Comparison of ENCODE assay signal across 7 mouse cellular contexts in genomic region chr11:11828761-11829160, GRCm38 (mm10). TPM values are rescaled to one million over a fixed set of nuclear protein-coding genes. Genes with fewer than 3 reads are reported as not detected.
DNase-seq lines count a peak whose midpoint lies in the region; ATAC-seq and TF ChIP-seq lines count a peak whose summit lies in the region.

No protein-coding gene starts in this region.

- no peaks in the 10 kb centered on the region for H3K36me3 ChIP-seq in kidney, embryonic 14.5 days (ENCODE audit: control insufficient read depth, insufficient read depth, low read length)
- no peaks in the 10 kb centered on the region; the same call in 1 of the 2 replicates for H3K36me3 ChIP-seq in ES-E14 (ENCODE audit: control insufficient read depth, insufficient read depth, low read length, poor library complexity, severe bottlenecking)
- no peaks in the 10 kb centered on the region for H3K36me3 ChIP-seq in limb, embryonic 11.5 days (ENCODE audit: control insufficient read depth, insufficient read depth, low read length)

- no peaks in the 10 kb centered on the region for H3K27me3 ChIP-seq in kidney, embryonic 14.5 days (ENCODE audit: control insufficient read depth, insufficient read depth, low read length)
- no peaks in the 10 kb centered on the region for H3K27me3 ChIP-seq in limb, embryonic 11.5 days (ENCODE audit: control insufficient read depth, insufficient read depth, low read length)

- 25% methylated on average over 6 of the region's 6 CpGs for WGBS in kidney, embryonic 14.5 days
- WGBS in limb, embryonic 11.5 days: 19% methylated on average over 6 of the region's 6 CpGs

- H3K27ac ChIP-seq in kidney, embryonic 14.5 days (ENCODE audit: low read depth, low read length): peak overlapping the region; percentile 90
- H3K27ac ChIP-seq in ES-E14 (ENCODE audit: insufficient read depth, low read depth, low read length, poor library complexity, severe bottlenecking): peak overlapping the region; percentile 99
- H3K27ac ChIP-seq in limb, embryonic 11.5 days (replicated peaks; ENCODE audit: low read depth, low read length): peak overlapping the region; percentile 96

- in situ Hi-C loops in ES-E14 (cut with MboI; ENCODE audit: low sequenced_read_pairs in 2 of 2, unreplicated experiment in 2 of 2): no loop called here

- peak overlapping the region; percentile 6; the same call in 1 of the 2 replicates for H3K4me2 ChIP-seq in kidney, embryonic 14.5 days (replicated peaks; ENCODE audit: low read depth, low read length)
- H3K4me2 ChIP-seq in limb, embryonic 11.5 days (ENCODE audit: low read depth, severe bottlenecking): no peak overlapping the region

- no peak overlapping the region for H3K4me3 ChIP-seq in kidney, embryonic 14.5 days (ENCODE audit: low read length)
- no peak overlapping the region for H3K4me3 ChIP-seq in ES-E14 (ENCODE audit: insufficient read depth in 1 of 2, low read depth in 1 of 2, low read length in 2 of 2, poor library complexity in 1 of 2, severe bottlenecking in 1 of 2)
- no peak overlapping the region for H3K4me3 ChIP-seq in limb, embryonic 11.5 days (ENCODE audit: low read depth, low read length)

- peak overlapping the region; percentile 31; the same call in 1 of the 2 replicates for H3K9ac ChIP-seq in kidney, embryonic 14.5 days (ENCODE audit: low read depth, low read length)
- peak overlapping the region; percentile 38 for H3K9ac ChIP-seq in ES-E14 (ENCODE audit: insufficient read depth, low read depth, low read length, poor library complexity, severe bottlenecking)
- H3K9ac ChIP-seq in limb, embryonic 11.5 days (ENCODE audit: low read length): peak overlapping the region; percentile 1; the same call in 1 of the 2 replicates

- H3K4me1 ChIP-seq in kidney, embryonic 14.5 days (ENCODE audit: control insufficient read depth, insufficient read depth, low read length): peaks cover 55% of the 10 kb centered on the region
- H3K4me1 ChIP-seq in ES-E14 (ENCODE audit: control insufficient read depth in 2 of 2, insufficient read depth in 2 of 2, low read length in 2 of 2, poor library complexity in 1 of 2): peaks cover 19 to 26% of the 10 kb centered on the region in 2 experiments
- peaks cover 59% of the 10 kb centered on the region for H3K4me1 ChIP-seq in limb, embryonic 11.5 days (ENCODE audit: control insufficient read depth, insufficient read depth, low read length)

- no peaks in the 10 kb centered on the region for H3K9me3 ChIP-seq in kidney, embryonic 14.5 days (ENCODE audit: control insufficient read depth, low read length)
- peaks cover 10% of the 10 kb centered on the region; the same call in 1 of the 2 replicates for H3K9me3 ChIP-seq in ES-E14 (ENCODE audit: control insufficient read depth, insufficient read depth, low read depth, low read length)
- no peaks in the 10 kb centered on the region for H3K9me3 ChIP-seq in limb, embryonic 11.5 days (ENCODE audit: control insufficient read depth, low read length)

- 0 out of 2 replicates have a peak, but pooled peaks have one; percentile 24 for ATAC-seq in kidney, embryonic 14.5 days (ENCODE audit: low FRiP score, low TSS enrichment)
- 0 out of 2 replicates have a peak, but pooled peaks have one; percentile 37 for ATAC-seq in limb, embryonic 11.5 days (ENCODE audit: insufficient number of reproducible peaks, low FRiP score, low TSS enrichment, low read depth)

- DNase-seq in kidney, adult 9 months: no peak
- DNase-seq in ES-E14 (ENCODE audit: low read depth, low spot score): peak; percentile 58
- DNase-seq in embryo, embryonic 10 days (ENCODE audit: low spot score): peak; percentile 67
- peak; percentile 66 for DNase-seq in limb, embryonic 11.5 days (ENCODE audit: low spot score)
- no peak for DNase-seq in cerebellum, adult 9-11 months
- DNase-seq in gastrocnemius, postnatal 36 days: no peak

- intact Hi-C loops in gastrocnemius, postnatal 36 days (cut with DNase I): no loop called here

TF ChIP-seq in ES-E14, 5 proteins besides CTCF, POLR2A, EP300 and RAD21:
- TF ChIP-seq CHD2 (IDR thresholded peaks at IDR 0.05; ENCODE audit: low read depth, low read length) (peak; percentile 49; the same call in 1 of the 2 replicates), MAFK (IDR thresholded peaks at IDR 0.05; ENCODE audit: insufficient read depth, low read depth, low read length) (no peak)
TF ChIP-seq in ES-E14: peak in this region for 1.

RNA-seq across cellular contexts. Expression of gene Fignl1, which starts 20.0 kb away (rescaled TPM):
- polyA plus RNA-seq in kidney, embryonic 14.5 days (2014; fragmentation: Nextera tagmentation; extraction: Ambion mirVana): 59.2 and 85.4 TPM in 2 replicates
- 33.8 and 49.6 TPM in 2 replicates for total RNA-seq in ES-E14 (2012; rRNA removed)
- polyA plus RNA-seq in limb, embryonic 11.5 days (2014; fragmentation: Nextera tagmentation; extraction: Ambion mirVana): 96.7 and 102 TPM in 2 replicates
- total RNA-seq in gastrocnemius, postnatal 36 days (2021): under 1 TPM; 0.30 to 0.36 TPM

Comparison
In these comparisons a context has a peak if more than half of its experiments do, and no peak if none do; other contexts are left out.
1. DNase-seq: peak in ES-E14 (single experiment), embryo, embryonic 10 days (single experiment) and limb, embryonic 11.5 days (single experiment); none in kidney, adult 9 months (single experiment), cerebellum, adult 9-11 months (single experiment) and gastrocnemius, postnatal 36 days (0 of 2).
2. RNA of gene Fignl1, which starts 20.0 kb away (total RNA-seq): 33.8 to 49.6 TPM in ES-E14; 0.30 to 0.36 TPM in gastrocnemius, postnatal 36 days; every median in the first group is over 10 times any median in the second.
3. Peak in every context shown above with its lines, with median percentiles within 50 percentile points of each other: H3K27ac ChIP-seq and H3K9ac ChIP-seq.